Mouse (Mus musculus): ENCODE data around the gene Ndufc2.

Gene Ndufc2

GRCm38 (mm10) chr7:97387561-97388147 is 12.1 kb upstream of the Ndufc2 start:
- DNase-seq: no peak

DNA sequence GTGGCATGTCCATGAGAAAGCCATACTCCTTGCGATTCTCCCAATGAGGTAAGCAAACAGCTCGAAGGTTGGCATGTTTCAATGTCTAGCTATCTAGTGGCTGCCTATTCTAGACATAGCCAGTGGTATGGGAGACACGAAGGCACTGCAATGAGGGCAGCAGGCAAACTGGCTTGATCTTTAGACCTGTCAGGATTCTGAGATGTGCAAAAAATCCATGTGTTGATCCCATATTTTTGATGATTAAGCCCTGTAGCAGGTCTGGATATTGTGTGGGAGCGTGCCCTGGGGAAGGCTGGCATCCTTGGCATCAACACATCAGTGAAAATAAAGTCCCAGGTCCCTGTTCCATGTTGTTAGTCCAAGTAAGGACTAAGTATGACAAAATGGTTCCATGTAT is 11.3 kb upstream of the Ndufc2 start:
- DNase-seq: no peak

GRCm38 (mm10) chr7:97391293-97392078 is 8.3 kb upstream of the Ndufc2 start:
- peak; percentile 31 for DNase-seq

DNA sequence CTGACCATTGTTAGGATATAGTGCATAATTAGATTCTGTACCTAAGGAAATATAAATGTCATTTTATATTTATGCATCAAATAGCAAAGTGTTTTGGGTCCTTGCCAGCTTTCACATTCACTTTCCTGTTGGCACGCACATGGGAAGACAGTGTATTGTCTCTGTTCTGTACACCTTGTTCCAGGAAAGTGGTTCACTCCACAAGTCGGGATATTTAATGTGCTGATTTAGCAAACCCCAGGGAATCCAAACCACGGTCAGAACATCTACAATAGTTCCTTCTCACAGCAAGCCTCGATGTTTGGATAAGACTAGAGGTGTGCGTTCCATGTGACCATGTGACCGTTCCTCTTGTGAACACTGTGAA is 7.7 kb upstream of the Ndufc2 start:
- DNase-seq: peak; percentile 55

- no peak for DNase-seq
Observed at GRCm38 (mm10) chr7:97394375-97394774, 5.4 kb upstream of the Ndufc2 start.

- no peak for DNase-seq
Observed at GRCm38 (mm10) chr7:97398943-97399342, 860 bp upstream of the Ndufc2 start.

- no peak for DNase-seq
Observed at GRCm38 (mm10) chr7:97407145-97407544, 7.3 kb downstream of the Ndufc2 start.

DNA sequence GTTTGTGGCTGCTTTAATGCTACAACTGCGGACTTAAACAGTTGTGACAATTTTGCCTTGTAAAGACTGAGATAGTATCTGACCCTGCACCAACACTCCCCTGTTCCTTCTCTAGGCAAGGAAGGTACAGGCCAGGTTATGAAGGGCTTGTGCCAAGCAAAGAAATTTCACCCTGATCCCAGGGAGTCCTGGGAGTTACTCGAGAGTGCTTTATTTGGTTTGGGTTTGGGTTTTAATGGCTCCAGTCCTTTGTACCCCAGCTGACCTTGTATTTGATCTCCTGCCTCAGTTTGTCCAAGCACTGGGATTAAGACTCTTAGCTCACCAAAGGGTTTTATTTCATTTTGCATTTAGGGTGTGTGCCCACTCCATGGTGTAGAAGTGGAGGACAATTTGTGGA is 11.3 kb downstream of the Ndufc2 start:
- DNase-seq: no peak

- DNase-seq: no peak
Observed at GRCm38 (mm10) chr7:97411575-97411974, 11.8 kb downstream of the Ndufc2 start.

DNA sequence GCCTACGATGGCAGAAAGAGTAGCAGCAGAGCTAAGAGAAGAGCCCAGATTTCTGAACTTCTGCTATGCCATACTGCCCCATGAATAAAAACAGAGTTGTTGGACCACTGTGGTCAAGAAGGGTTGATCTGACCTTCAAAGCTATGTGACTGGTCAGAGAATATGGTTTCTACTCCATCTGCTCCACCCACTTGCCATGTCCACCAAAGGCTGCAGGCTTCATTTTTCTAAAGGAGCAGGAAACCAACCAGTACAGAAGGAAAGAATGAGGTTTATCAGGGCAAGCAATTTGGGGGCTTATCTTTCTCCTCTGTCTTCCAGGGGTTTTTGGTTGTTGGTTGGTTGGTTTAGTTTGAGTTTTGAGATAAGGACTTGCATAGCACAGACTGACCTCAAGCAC is 14.2 kb downstream of the Ndufc2 start:
- DNase-seq: no peak

GRCm38 (mm10) chr7:97414426-97414825 is 14.6 kb downstream of the Ndufc2 start:
- DNase-seq: peak; percentile 76

- no peak for DNase-seq
Observed at GRCm38 (mm10) chr7:97414915-97415687, 15.3 kb downstream of the Ndufc2 start.

- no peak for DNase-seq
Observed at GRCm38 (mm10) chr7:97416473-97416872, 16.7 kb downstream of the Ndufc2 start.

- peak; percentile 90 for DNase-seq
Observed at GRCm38 (mm10) chr7:97416906-97417777, 17.3 kb downstream of the Ndufc2 start, which contains the start of gene Thrsp. Gene Thrsp (minus strand): TSS chr7:97417730.

GRCm38 (mm10) chr7:97418717-97419116 is 18.9 kb downstream of the Ndufc2 start:
- DNase-seq: peak; percentile 64

DNA sequence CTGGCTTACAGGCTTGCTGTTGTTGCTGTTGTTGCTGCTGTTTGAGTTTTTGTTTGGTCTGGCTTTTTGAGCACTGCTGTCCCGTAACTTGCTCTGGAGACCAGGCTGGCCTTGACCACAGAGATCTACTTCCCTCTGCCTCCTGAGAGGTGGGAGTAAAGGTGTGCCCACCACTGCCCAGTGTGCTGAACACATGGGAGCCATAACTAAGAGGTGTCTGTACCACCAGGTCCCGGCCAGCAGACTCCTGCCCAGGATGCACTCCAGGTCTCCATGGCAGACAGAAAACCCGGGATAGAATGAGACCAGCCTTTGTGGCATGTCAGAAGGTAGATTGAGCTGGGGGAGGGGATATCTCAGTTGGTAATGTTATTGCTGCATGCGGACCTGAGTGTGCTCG is 19.4 kb downstream of the Ndufc2 start:
- DNase-seq: no peak

GRCm38 (mm10) chr7:97420406-97420805 is 20.6 kb downstream of the Ndufc2 start:
- DNase-seq: no peak

- DNase-seq: no peak
Observed at GRCm38 (mm10) chr7:97420958-97421651, 21.3 kb downstream of the Ndufc2 start.

DNA sequence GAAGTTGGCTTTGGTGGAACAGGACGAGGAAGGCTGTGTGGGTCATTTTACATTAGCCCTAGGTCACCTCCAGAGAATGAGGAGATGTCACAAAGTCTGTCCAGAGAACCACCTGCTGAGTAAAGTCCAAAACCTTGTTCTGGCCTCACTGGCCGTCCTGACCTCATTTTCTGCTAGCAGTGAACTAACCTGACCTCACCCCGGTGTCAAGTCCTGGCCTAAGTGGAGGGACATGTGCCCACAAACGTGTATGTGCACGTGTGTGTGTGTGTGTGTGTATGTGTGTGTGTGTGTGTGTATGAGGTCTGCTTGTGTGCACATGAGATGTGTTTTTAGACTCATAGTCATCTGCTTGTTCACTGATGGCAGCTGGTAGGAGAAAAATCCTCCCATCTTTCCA is 24.0 kb downstream of the Ndufc2 start:
- DNase-seq: peak; percentile 83

DNA sequence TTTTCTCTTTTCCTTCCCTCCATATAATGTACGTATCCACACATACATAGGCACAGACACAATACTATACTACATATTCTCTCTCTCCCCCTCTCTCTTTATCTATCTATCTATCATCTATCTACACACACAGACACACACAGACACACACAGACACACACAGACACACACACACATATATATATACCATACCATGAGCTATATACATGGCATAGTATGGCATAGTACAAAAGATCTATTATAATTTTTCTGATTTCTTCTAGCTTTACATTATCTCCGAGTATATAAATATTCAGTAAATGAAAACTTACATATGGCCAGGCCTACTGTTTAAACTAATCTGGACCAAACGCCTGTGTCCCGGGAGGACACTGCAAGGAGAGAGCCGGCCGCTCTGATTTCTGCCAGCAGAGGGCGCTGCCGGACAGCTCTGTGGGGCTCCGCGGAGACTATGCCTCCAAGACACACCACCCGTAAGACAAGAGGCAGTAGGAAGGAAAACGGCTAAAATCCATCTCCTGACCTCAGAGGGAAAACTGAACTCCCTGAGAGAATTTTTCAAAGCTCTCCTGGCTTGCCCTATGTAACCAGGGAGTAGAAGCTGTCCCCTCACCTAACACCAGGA is 24.9 kb downstream of the Ndufc2 start:
- DNase-seq: peak; percentile 91

- DNase-seq: no peak
Observed at GRCm38 (mm10) chr7:97426566-97426965, 26.8 kb downstream of the Ndufc2 start.

- no peak for DNase-seq
Observed at GRCm38 (mm10) chr7:97427296-97427695, 27.5 kb downstream of the Ndufc2 start.
